Mouse (Mus musculus) heart, postnatal 25 days (tissue): Measurements from ENCODE around the gene Ttll8. TPM values are rescaled to one million over a fixed set of nuclear protein-coding genes. Genes with fewer than 3 reads are reported as not detected.

Experiments
- DNase-seq: peaks from one replicate; pipeline ENCODE4 v3.0.0; 2022; ENCODE audit warnings: low spot score
- intact Hi-C: fragments of 180-260 bp; cut with DNase I; formaldehyde crosslinking; loops from one replicate; pipeline ENCODE4 v1.15.1; 2025
- total RNA-seq, 2 experiments: library from RNA; stranded (reverse); gene quantifications; 2 replicates each; pipeline ENCODE4 v1.2.3; 2021

Gene Ttll8
- total RNA-seq, 2 experiments from 2014 or later: not detected

- intact Hi-C loops: loop anchor here (10.0 kb wide), 1 partner anchor 271 kb away; no protein-coding TSS in a partner anchor
- DNase-seq: no peak
Measured at GRCm38 (mm10) chr15:88934141-88934540, 20.1 kb downstream of the Ttll8 start.

- DNase-seq: no peak
- intact Hi-C loops: loop anchor here (10.0 kb wide), 1 partner anchor 272 kb away; no protein-coding TSS in a partner anchor
Measured at GRCm38 (mm10) chr15:88932667-88933066, 21.6 kb downstream of the Ttll8 start.

- intact Hi-C loops: loop anchor here (1.0 kb wide), 2 partner anchors 44 to 94 kb away; no protein-coding TSS in a partner anchor
- DNase-seq: peak; percentile 39
Measured at GRCm38 (mm10) chr15:88921992-88922310, 32.3 kb downstream of the Ttll8 start.

GRCm38 (mm10) chr15:88921131-88921991 lies 32.9 kb downstream of the Ttll8 start:
- intact Hi-C loops: loop anchor here (1.0 kb wide), 2 partner anchors 43 to 93 kb away; no protein-coding TSS in a partner anchor
- peak; percentile 25 for DNase-seq

GRCm38 (mm10) chr15:88920065-88920464 lies 34.2 kb downstream of the Ttll8 start:
- no peak for DNase-seq
- intact Hi-C loops: no loop called here

- intact Hi-C loops: no loop called here
- no peak for DNase-seq
Measured at GRCm38 (mm10) chr15:88919328-88919727, 34.9 kb downstream of the Ttll8 start.

- DNase-seq: no peak
- intact Hi-C loops: no loop called here
Measured at GRCm38 (mm10) chr15:88917126-88917525, 37.1 kb downstream of the Ttll8 start.

- intact Hi-C loops: no loop called here
Measured at GRCm38 (mm10) chr15:88916366-88916765, 37.9 kb downstream of the Ttll8 start.

GRCm38 (mm10) chr15:88915046-88915445 lies 39.2 kb downstream of the Ttll8 start:
- intact Hi-C loops: no loop called here
- DNase-seq: no peak

More at GRCm38 (mm10) chr15:88916366-88916765, 37.9 kb downstream of the Ttll8 start:
- DNase-seq: no peak

- DNase-seq: no peak
- intact Hi-C loops: no loop called here
Measured at GRCm38 (mm10) chr15:88906347-88906746, 47.9 kb downstream of the Ttll8 start.

- intact Hi-C loops: no loop called here
- DNase-seq: no peak
Measured at GRCm38 (mm10) chr15:88904056-88904811, 50.0 kb downstream of the Ttll8 start.

- intact Hi-C loops: no loop called here
- DNase-seq: no peak
Measured at GRCm38 (mm10) chr15:88903086-88903485, 51.1 kb downstream of the Ttll8 start.

- intact Hi-C loops: no loop called here
Measured at GRCm38 (mm10) chr15:88902200-88902875, 51.9 kb downstream of the Ttll8 start.

GRCm38 (mm10) chr15:88896341-88896980 lies 57.8 kb downstream of the Ttll8 start:
- intact Hi-C loops: no loop called here
- no peak for DNase-seq

More at GRCm38 (mm10) chr15:88902200-88902875, 51.9 kb downstream of the Ttll8 start:
- DNase-seq: no peak

GRCm38 (mm10) chr15:88895891-88896290 lies 58.3 kb downstream of the Ttll8 start:
- no peak for DNase-seq
- intact Hi-C loops: no loop called here

- DNase-seq: no peak
- intact Hi-C loops: no loop called here
Measured at GRCm38 (mm10) chr15:88895119-88895518, 59.1 kb downstream of the Ttll8 start.

- no peak for DNase-seq
- intact Hi-C loops: no loop called here
Measured at GRCm38 (mm10) chr15:88892876-88893275, 61.3 kb downstream of the Ttll8 start.

- no peak for DNase-seq
- intact Hi-C loops: no loop called here
Measured at GRCm38 (mm10) chr15:88892252-88892651, 62.0 kb downstream of the Ttll8 start.

GRCm38 (mm10) chr15:88891676-88892040 lies 62.6 kb downstream of the Ttll8 start:
- intact Hi-C loops: no loop called here
- no peak for DNase-seq
